8 mouse cellular contexts compared by ENCODE assay signal in genomic region chr13:64432017-64432995, GRCm38 (mm10). TPM values are rescaled to one million over a fixed set of nuclear protein-coding genes. Genes with fewer than 3 reads are reported as not detected.
DNase-seq lines count a peak whose midpoint lies in the region; ATAC-seq lines count a peak whose summit lies in the region.

Gene Cdk20 (plus strand): TSS chr13:64432314.

- peak within 1 kb of the TSS; percentile 91 for H3K27ac ChIP-seq in hindbrain, embryonic 12.5 days

- peak; percentile 99 for ATAC-seq in hindbrain, embryonic 12.5 days (ENCODE audit: low FRiP score)

- peaks cover 9% of the 10 kb centered on the region for H3K4me1 ChIP-seq in hindbrain, embryonic 12.5 days

- peak; percentile 96 for DNase-seq in NIH3T3 (ENCODE audit: low read depth)
- DNase-seq in cerebellum, postnatal 10 days = peak; percentile 92 to 93
- peak; percentile 90 to 92 for DNase-seq in frontal cortex, postnatal 10 days (ENCODE audit: low spot score in 2 of 2)
- peak; percentile 89 to 96 for DNase-seq in layer of hippocampus, postnatal 14 days (ENCODE audit: low spot score in 2 of 2)
- DNase-seq in lung, postnatal 14 days = peak; percentile 84
- DNase-seq in retina, adult 2 months (ENCODE audit: low read depth, low spot score) = peak; percentile 92
- peak; percentile 85 to 93 for DNase-seq in thymus, postnatal 36 days

- H3K9me3 ChIP-seq in hindbrain, embryonic 12.5 days (replicated peaks) = no peaks in the 10 kb centered on the region

- peak within 1 kb of the TSS; percentile 55 for H3K9ac ChIP-seq in hindbrain, embryonic 12.5 days

- no peaks in the 10 kb centered on the region for H3K36me3 ChIP-seq in hindbrain, embryonic 12.5 days

- H3K27me3 ChIP-seq in hindbrain, embryonic 12.5 days = no peaks in the 10 kb centered on the region

- WGBS in hindbrain, embryonic 12.5 days = under 1% methylated on average over 57 of the region's 57 CpGs

- peak within 1 kb of the TSS; percentile 63 for H3K4me3 ChIP-seq in hindbrain, embryonic 12.5 days

- H3K4me2 ChIP-seq in hindbrain, embryonic 12.5 days (replicated peaks) = peak within 1 kb of the TSS; percentile 68

RNA-seq across cellular contexts. Expression of gene Cdk20, which starts in this region (rescaled TPM):
- polyA plus RNA-seq in hindbrain, embryonic 12.5 days (2016; fragmentation: Nextera tagmentation; extraction: Ambion mirVana) = 10.7 and 12.7 TPM in 2 replicates
- total RNA-seq in layer of hippocampus, postnatal 14 days (2021) = 10 to 100 TPM in 1 of 2 experiments, 1 to 10 TPM in 1; 8.5 to 11.2 TPM

Comparison
In these comparisons a context has a peak if more than half of its experiments do, and no peak if none do; other contexts are left out.
1. Peak in every context shown above with its lines: DNase-seq, ATAC-seq, H3K4me3 ChIP-seq and H3K27ac ChIP-seq.